Mouse (Mus musculus) spleen, adult 18-20 months (tissue): ENCODE data around the gene Raet1d.
"Not testable (repeated sequence)": the region's sequence is repeated elsewhere in the genome, so short reads cannot be mapped to it uniquely, and the experiment has no call there.

Experiments
- DNase-seq, 2 experiments: peaks; one replicate each; pipeline ENCODE4 v3.0.0; 2022; ENCODE audit warnings: mixed read lengths in 2 of 2

Gene Raet1d

DNA sequence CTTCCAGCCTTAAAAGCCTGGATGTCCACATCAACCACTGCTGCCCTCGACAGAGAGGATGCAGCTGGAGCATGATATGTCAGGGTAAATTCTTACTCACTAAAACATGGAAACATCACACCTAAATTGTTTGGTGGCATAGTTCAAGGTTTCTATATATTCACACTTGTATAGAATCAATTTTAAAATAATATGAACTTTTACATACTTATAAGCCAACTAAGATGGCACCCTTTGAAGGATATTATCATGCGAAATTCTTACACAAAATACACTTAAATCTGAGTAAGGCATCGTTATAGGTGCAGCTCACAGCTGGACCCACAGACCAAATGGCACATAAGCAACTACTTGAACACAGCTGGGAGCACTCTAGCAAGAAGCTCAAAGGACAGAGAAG is at the start of gene Raet1d:
Gene Raet1d, plus strand, starts transcription at position 301 of the 400 bp plus-strand sequence.
- DNase-seq = not testable (repeated sequence)

DNA sequence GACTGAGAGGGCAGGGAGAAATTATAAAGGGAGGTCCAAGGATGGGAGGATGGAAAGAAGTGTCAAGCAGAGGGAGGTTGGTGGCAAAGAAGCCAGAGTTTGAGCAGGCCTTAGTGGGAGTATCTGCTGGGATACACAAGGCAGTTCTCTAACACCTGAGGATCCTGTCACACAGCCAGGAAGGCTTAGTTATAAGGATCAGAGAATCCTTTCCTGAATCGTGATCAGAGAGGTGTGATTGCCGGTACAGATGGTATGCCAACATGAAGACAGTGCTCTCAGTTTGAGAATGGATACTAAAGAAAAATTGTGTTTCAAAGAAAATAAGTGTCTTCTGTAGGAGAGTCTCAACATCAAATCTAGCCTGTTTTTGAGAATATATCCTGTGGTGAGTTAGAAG is 37.5 kb upstream of the Raet1d start:
- no peak for DNase-seq

DNA sequence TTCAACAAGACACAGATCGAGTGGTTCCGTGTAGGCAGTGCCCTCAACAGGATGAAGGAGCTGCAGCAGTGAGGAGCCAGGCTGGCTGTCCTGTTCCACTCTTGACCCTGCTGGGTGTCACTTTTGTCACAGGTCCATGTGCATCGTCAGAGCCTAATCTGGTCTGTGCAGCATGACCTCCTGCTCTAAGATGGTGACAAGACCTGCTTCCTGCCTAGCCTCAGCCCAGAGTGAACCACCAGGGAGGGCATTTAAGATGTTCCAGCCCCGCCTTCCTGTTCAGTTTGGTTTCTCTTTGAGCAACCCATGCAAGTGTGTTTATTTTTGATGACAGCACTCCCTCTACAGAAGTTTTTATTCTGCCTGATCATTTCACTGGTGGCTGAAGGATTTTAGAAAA is 14.6 kb upstream of the Raet1d start:
- not testable (repeated sequence) for DNase-seq

DNA sequence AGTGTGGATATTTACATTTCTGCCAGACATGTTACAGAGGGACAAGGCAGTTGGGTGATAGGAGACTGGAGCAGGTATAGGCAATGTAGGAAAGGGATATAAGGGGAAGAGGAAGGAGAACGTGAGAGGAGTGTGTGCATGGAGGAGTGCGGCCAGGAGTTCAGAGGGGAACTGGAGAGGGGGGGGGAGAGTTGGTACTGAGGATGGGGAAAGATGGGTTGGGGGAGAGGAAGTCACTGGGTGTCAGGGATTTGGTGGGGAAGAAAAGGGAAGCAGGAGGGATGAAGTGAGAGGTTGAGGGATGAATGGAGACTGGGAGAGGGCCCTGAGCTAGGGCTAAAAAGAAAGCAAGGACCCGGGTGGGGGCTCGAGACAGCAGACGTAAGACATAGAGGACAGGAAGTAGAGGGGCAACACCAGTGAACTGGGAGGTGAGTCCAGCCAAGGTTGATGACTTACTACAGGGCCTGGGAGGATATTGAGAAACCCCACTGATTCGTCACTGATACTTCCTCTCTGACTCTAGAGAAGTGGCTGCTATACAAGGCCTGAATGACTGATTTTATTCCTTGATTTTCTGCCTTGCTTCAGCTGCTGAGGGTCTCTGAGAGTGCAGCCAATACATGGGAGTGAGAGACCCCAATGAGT is 6.7 kb upstream of the Raet1d start:
- not testable (repeated sequence) for DNase-seq

DNA sequence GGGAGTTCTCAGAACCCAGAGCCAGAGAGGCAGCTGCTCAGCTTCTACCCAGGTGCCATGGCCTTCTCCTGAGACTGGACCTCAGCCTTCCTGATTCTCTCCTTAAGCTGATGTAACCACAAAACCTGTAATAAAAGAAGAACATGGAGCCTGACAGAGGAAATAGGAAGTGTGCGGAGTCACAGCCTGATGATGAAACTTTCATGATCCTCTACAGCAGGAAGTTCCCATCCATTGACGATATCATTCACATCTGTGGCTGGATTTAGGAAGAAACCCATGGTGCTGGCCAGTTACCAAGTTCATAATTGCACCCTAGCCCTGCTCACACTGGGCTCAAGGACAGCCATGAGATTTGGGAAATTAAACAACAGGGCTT is 6.2 kb upstream of the Raet1d start:
- DNase-seq = not testable (repeated sequence)

DNA sequence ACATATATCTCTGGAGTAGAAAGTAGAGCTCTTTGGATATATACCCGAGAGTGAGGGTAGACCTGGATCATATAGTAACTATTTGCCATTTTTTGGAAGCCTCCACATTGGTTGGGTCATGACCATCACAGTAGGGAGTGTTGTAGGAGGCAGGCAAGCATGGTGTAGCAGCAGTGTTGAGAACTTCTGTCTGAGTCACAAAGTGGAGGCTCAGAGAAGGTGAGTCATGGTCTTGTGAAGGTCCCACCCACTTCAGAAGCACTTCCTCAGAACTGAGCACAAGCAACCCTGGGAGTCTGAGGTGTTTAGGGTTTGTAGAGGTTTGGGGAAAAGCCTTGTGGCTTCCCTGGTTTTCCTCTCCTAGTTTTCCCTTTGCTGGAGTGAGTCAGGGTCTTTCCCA is 3.0 kb upstream of the Raet1d start:
- not testable (repeated sequence) for DNase-seq

DNA sequence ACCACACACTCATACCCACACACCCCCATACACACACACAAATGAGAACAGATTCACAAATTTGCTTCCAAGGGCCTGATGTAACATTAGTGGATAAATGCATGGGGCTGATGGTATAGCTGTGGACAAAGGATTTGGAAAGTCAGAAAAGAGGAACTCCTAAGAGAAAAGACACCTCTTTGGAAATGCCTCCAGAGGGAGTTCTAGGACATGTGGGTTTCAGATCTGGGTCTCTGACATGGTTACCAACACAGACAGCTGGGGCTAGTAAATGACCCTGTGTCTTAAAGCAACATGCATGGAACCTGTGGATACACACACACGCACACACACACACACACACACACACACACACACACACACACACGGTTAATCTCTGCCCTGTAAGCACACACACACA is 605 bp downstream of the Raet1d start:
- not testable (repeated sequence) for DNase-seq

DNA sequence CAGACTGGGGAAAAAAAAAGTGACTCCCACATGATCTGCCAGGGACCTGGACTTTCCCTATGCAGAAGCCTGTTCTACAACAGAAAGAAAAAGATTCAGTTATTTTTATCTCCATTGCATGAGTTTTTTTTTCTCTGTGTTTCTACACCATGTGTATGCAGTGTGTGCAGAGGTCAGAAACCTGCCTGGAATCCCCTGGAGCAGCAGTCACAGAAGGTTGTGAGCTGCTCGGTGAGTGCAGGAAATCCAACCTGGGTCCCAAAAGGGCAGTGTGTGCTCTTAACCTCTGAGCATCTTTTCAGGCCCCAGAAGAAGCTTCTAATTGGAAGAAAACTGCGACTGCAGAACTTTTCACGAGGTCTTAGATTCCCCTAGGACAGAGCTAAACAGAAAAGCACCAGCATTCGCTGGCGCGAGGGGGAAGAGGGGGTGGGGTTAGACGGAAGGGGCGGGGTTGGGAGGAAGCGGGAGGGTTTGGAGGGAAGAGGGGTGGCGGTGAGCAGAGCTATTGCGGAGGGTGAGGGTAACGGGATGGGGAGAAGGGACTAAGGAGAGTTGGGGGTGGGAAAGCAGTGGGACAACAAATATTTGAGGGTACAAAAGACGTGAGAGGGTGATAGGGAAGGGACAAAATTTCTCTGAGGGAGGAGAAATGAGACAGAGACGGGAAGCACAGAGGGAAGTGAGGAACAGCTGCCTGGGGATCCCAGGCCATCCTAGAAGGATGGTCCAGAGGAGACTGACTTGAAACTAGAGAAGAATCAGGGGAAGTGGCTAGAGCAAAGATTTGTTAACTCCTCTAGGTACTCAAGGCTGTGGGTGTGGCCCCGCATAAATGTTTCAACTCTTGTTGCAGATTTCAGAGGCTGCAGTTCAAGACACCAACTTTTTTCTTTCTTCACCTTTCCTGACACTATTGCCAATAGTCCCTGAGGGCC is 1.3 kb downstream of the Raet1d start:
- not testable (repeated sequence) for DNase-seq

DNA sequence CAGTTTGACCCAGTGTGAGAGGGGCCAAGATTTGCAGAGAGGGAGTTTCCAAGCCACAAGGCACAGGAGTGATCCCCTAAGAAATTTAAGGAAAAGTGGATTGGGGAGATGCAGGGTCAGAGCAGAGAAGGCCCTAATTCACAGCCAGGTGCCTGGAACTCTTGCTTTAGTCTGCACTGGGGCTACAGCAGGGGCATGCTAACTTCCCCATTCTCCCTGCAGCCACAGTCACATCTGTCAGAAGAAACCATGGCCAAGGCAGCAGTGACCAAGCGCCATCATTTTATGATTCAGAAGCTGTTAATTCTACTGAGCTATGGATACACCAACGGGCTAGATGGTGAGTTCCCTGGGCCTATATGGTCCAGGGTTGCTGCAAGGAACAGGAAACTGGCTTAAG is 2.1 kb downstream of the Raet1d start:
- DNase-seq = not testable (repeated sequence)

DNA sequence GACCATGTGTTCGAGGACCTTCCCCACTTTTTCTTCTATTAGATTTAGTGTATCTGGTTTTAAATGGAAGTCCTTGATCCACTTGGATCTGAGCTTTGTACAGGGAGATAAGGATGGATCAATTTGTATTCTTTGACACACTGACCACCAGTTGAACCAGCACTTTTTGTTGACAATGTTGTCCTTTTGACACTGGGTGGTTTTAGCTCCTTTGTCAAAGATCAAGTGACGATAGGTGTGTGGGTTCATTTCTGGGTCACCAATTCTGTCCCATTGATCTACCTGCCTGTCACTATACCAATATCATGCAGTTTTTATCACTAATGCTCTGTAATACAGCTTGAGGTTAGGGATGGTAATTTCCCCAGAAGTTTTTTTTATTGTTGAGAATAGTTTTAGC is 4.6 kb downstream of the Raet1d start:
- not testable (repeated sequence) for DNase-seq

DNA sequence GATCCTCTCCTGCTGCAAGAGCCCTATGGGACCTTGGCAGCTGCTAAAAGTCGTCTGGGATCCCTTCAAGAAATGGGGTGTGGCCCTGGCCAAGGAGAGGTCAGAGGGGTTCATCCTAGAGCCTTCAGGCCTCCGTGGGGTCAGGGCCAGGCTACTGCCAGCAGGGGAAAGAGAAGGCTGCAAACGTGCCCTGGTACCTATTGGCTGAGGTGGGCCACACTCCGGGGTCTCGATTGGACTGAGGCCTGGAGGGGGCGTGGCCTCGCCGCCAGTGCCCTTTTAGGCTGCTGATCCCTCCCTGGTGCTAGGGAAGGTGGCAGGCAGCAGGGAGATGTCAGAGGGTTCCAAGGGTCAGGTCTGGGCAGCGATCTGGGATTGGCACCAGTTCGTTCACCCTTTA is 20.9 kb downstream of the Raet1d start:
- DNase-seq = not testable (repeated sequence)

DNA sequence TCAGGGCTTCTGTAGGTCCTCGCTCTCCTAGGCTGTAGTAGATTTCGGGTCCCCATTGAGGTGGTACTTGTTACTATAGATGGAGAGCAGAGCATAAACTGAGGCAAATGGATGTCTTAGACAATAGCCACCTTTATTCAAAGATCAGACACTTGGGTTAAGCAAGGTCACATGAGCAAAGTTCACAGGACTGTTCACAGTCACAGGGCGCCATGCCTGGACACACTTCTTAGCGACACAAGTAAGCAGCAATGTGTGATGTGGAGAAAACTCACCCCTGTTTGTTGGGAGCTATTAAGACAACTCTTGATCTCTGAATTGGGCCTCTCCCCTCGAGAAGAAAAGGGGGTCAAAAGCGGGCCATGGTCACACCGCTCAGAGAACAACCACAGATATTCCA is 29.8 kb downstream of the Raet1d start:
- not testable (repeated sequence) for DNase-seq

DNA sequence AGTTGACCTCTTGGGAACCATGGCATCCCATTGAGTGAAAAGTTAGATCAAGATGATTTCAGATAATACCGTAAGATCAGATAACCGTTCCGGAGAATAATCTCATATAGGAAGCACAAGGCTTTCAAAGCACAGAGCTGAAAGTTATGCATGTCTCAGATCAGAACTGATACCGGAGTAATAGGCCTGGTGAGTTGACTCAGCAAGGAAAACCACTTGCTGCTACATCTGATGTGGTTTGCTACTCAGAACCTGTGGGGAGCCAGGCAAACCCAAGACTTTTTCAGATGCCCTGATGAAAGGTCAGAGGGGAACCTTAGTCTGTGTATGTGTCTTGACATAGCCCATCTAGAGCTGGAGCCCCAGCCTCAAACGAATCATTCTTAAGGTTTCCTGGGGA is 31.3 kb downstream of the Raet1d start:
- not testable (repeated sequence) for DNase-seq

DNA sequence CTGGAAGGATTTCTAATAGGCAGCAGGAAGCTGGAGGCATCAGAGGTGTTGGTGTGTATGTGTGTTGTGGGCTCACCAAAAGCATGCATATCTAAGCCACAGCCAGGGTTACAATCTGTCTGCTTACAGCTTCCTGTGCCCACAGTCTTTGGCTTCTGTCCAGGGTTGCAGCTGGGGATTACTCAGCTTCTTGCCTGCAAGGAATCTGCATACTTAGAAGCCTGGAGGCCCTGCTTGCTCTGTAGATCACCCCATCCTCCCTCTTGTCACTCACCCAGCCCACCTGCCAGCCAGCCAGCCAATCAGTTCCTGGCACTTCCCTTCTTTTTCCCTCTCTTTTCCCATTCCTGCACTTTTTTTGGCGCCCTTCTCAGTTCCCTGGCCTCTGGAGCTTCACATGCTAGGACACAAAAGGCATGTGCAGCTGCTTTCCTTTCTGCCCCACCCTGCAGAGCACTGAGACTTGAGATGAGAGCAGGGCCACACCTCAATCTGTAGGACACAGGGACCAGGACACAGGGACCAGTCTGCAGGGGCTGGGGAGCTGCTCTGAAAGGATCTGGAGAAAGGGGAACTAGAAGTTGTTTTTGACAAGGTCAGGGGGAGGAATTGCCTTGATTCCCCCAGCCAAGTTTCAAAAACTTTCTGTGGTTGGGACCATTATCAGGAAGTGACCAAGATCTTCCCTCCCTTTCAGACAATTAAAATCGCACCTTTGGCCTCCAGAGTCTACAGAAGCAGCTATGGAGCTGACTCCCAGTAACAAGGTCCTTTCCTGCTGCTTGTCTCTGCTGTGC is 32.9 kb downstream of the Raet1d start:
- DNase-seq = not testable (repeated sequence)

DNA sequence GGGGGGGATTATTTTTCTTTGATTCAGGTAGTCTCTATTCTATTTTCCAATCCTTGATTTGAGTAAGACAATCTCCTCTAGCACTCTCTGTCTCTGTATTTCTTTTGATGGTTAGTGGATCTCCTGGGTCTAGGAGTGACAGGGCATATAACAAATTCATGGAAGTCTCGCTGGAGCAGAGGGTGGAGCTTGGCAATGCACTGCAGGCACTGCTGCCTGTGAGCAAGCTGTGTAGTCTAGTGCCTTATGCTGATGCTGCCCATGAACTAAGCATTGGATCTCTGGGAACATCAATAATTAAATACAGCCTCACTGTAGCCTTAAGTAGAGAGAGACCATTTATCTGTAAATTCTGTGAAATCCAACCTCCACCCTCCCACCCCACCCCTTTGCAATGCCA is 36.3 kb downstream of the Raet1d start:
- DNase-seq = not testable (repeated sequence)

DNA sequence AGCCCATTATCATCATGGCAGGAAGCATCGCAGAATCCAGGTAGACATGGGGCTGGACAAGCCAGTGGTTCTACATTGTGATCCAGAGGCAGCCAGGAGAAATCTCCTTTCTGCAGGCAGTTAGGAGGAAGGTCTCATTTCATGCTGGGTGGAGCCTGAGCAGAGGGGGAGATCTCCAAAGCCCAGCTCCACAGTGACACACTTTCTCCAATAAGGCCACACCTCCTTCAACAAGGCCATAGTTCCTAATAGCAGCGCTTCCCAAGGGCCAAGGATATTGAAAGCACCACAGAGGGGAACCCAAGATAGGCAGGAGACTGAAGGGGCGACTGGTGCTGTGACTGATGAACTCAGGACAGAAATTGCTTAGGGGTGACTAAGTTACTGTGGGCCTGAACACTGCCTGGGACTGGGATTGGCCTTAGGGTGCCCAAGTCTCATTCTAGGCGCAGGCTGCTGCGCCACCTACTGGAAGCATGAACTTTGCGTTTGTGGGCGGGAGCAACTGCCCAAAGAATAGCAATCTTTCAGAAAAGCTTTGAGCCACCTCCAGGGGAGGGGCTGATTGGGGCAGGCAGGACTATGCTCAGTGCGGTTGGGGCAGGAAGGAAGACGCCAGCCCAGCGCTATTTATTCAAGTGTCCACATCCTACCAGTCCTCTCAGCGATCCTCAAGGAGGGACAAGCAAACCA is 42.0 kb downstream of the Raet1d start:
- DNase-seq = peak; percentile 29 to 54

DNA sequence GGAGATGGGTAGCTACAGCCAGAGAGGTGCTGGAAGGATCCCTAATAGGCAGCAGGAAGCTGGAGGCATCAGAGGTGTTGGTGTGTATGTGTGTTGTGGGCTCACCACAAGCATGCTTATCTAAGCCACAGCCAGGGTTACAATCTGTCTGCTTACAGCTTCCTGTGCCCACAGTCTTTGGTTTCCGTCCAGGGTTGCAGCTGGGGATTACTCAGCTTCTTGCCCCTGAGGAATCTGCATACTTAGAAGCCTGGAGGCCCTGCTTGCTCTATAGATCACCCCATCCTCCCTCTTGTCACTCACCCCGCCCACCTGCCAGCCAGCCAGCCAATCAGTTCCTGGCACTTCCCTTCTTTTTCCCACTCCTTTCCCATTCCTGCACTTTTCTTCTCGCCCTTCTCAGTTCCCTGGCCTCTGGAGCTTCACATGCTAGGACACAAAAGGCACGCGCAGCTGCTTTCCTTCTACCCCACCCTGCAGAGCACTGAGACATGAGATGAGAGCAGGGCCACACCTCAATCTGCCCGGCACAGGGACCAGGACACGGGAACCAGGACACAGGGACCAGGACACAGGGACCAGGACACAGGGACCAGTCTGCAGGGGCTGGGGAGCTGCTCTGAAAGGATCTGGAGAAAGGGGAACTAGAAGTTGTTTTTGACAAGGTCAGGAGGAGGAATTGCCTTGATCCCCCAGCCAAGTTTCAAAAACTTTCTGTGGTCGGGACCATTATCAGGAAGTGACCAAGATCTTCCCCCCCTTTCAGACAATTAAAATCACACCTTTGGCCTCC is 53.5 kb downstream of the Raet1d start:
- not testable (repeated sequence) for DNase-seq
